Mouse (Mus musculus) 3T3-L1 (cell line): Measurements from ENCODE around the gene AC109138.7.

Source experiments
- DNase-seq: peaks from one replicate; pipeline ENCODE4 v3.0.0-alpha.2; 2015; ENCODE audit warnings: low read depth, low spot score

The AC109138.7 gene

GRCm38 (mm10) chr19:4217140-4217539 is 3.0 kb downstream of the AC109138.7 start:
- DNase-seq, result no peak

GRCm38 (mm10) chr19:4217855-4218254 is 3.7 kb downstream of the AC109138.7 start:
- no peak for DNase-seq

- DNase-seq, result no peak
Observed at GRCm38 (mm10) chr19:4218293-4218692, 4.1 kb downstream of the AC109138.7 start.

GRCm38 (mm10) chr19:4218784-4219183 is 4.6 kb downstream of the AC109138.7 start:
- no peak for DNase-seq

GRCm38 (mm10) chr19:4219943-4220342 is 5.8 kb downstream of the AC109138.7 start:
- no peak for DNase-seq

GRCm38 (mm10) chr19:4220416-4220815 is 6.3 kb downstream of the AC109138.7 start:
- no peak for DNase-seq

- DNase-seq, result peak; percentile 65
Observed at GRCm38 (mm10) chr19:4220957-4221743, 7.0 kb downstream of the AC109138.7 start.

GRCm38 (mm10) chr19:4222165-4222564 is 8.0 kb downstream of the AC109138.7 start:
- DNase-seq, result no peak

GRCm38 (mm10) chr19:4226779-4227178 is 12.6 kb downstream of the AC109138.7 start:
- DNase-seq, result no peak

- DNase-seq, result no peak
Observed at GRCm38 (mm10) chr19:4227446-4227845, 13.3 kb downstream of the AC109138.7 start.

- peak; percentile 96 for DNase-seq
Observed at GRCm38 (mm10) chr19:4227894-4228678, 13.9 kb downstream of the AC109138.7 start.

- no peak for DNase-seq
Observed at GRCm38 (mm10) chr19:4228891-4229290, 14.7 kb downstream of the AC109138.7 start.

GRCm38 (mm10) chr19:4229451-4230076 is 15.4 kb downstream of the AC109138.7 start:
- no peak for DNase-seq

- DNase-seq, result peak; percentile 80
Observed at GRCm38 (mm10) chr19:4230415-4230814, 16.3 kb downstream of the AC109138.7 start.

GRCm38 (mm10) chr19:4231253-4232185 is 17.4 kb downstream of the AC109138.7 start, which contains the start of gene Pold4:
Gene Pold4 (plus strand): TSS chr19:4231899.
- peak; percentile 99 for DNase-seq

- DNase-seq, result peak; percentile 81
Observed at GRCm38 (mm10) chr19:4232186-4232572, 18.0 kb downstream of the AC109138.7 start.

- no peak for DNase-seq
Observed at GRCm38 (mm10) chr19:4232651-4233050, 18.5 kb downstream of the AC109138.7 start.

- no peak for DNase-seq
Observed at GRCm38 (mm10) chr19:4234548-4234947, 20.4 kb downstream of the AC109138.7 start.

- DNase-seq, result peak; percentile 56
Observed at GRCm38 (mm10) chr19:4240247-4240668, 26.1 kb downstream of the AC109138.7 start.

- no peak for DNase-seq
Observed at GRCm38 (mm10) chr19:4242416-4242815, 28.3 kb downstream of the AC109138.7 start.

- DNase-seq, result peak; percentile 84
Observed at GRCm38 (mm10) chr19:4244775-4245174, 30.6 kb downstream of the AC109138.7 start.
